Mouse (Mus musculus): ENCODE results near the gene Mta1. TPM values are rescaled to one million over a fixed set of nuclear protein-coding genes. Genes with fewer than 3 reads are reported as not detected.
A peak's percentile ranks its signal among the peaks of the same experiment; 100 is the strongest.

Gene Mta1
- polyA plus RNA-seq, 1 experiment from 2014 or later: 13.4 TPM

DNA sequence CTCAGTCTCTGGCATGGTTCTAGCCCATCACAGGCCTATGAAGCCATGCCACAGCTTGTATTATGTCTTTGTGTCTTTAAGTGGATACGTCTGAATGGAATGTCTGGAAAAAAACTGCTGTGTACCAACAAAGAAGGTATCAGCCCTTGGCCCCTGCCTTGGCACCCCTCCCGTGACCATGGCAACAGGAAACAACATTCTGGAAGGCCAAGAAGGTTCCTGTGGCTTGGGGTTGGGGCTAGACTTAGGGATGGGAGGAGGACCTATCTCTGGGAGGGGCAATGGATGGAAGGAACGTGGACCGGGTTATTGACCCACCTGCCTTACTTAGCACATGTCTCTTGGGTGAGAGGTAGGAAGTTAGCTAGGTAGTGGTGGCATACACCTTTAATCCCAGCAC, 51.3 kb downstream of the Mta1 start:
- no peak overlapping the region for H3K4me3 ChIP-seq (ENCODE audit: low read length)
- no peak overlapping the region for H3K27ac ChIP-seq (ENCODE audit: low read depth, low read length)
- no peak for ATAC-seq
- H3K9me3 ChIP-seq (ENCODE audit: control insufficient read depth, low read length): no peaks in the 10 kb centered on the region
- H3K27me3 ChIP-seq (replicated peaks; ENCODE audit: control insufficient read depth, insufficient read depth, low read length): peaks cover 19% of the 10 kb centered on the region
- 48% methylated on average over 4 of the region's 4 CpGs for WGBS
- H3K4me2 ChIP-seq (ENCODE audit: low read length): no peak overlapping the region
- H3K9ac ChIP-seq (ENCODE audit: low read depth, low read length): no peak overlapping the region
- peaks cover 18% of the 10 kb centered on the region for H3K4me1 ChIP-seq (ENCODE audit: control insufficient read depth, insufficient read depth, low read depth, low read length)
- H3K36me3 ChIP-seq (ENCODE audit: control insufficient read depth, insufficient read depth, low read length): no peaks in the 10 kb centered on the region; the same call in 1 of the 2 replicates

DNA sequence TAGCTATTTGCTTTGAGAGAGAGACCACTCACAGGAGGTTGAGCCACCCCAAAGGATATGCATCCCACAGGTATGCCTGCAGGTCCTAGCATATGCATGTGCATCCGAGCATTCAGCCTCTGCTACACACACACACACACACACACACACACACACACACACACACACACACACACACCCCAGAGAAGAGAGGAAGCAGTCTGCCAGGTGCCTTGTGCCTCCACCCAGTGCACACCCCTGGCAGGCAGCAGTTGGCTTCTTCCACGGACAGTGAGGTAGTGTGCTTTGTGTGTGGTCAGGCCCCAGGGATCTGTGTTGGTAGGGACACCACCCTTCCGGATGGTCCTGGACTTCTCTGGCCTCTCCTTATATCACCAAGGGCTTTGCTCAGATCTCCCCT, 51.8 kb downstream of the Mta1 start:
- Histone ChIP-seq H3K4me1 (ENCODE audit: control insufficient read depth, insufficient read depth, low read depth, low read length) (peaks cover 19% of the 10 kb centered on the region), H3K4me3 (ENCODE audit: low read length) (no peak overlapping the region), H3K4me2 (ENCODE audit: low read length) (no peak overlapping the region), H3K9me3 (ENCODE audit: control insufficient read depth, low read length) (no peaks in the 10 kb centered on the region), H3K27ac (ENCODE audit: low read depth, low read length) (no peak overlapping the region), H3K27me3 (replicated peaks; ENCODE audit: control insufficient read depth, insufficient read depth, low read length) (peaks cover 19% of the 10 kb centered on the region), H3K9ac (ENCODE audit: low read depth, low read length) (no peak overlapping the region), H3K36me3 (ENCODE audit: control insufficient read depth, insufficient read depth, low read length) (no peaks in the 10 kb centered on the region; the same call in 1 of the 2 replicates)
- no peak for ATAC-seq
- WGBS: 83% methylated on average over 2 of the region's 3 CpGs

GRCm38 (mm10) chr12:113150591-113150990, 52.5 kb downstream of the Mta1 start:
- H3K27ac ChIP-seq (ENCODE audit: low read depth, low read length): no peak overlapping the region
- 90% methylated on average over 4 of the region's 4 CpGs for WGBS

DNA sequence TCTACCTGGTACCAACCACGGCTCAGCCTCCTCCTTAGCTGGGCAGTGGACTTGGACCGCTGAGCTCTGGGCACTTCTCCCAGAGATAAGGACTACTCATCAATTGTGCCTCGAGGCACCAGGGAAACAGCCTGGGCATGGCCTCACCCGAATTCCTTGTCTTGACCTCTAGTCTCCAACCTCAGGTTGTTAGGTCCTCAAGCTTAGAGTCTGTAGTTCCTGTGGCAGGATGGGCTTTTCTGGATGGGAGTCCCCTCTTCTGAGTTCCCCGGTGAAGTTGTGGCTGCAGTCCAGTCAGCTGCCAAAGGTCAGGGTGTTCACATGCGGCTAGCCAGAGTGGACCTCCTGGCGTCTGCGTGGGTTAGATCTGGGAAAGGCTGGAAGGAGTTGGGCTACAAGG, 53.0 kb downstream of the Mta1 start:
- Histone ChIP-seq H3K4me1 (ENCODE audit: control insufficient read depth, insufficient read depth, low read depth, low read length) (peaks cover 26% of the 10 kb centered on the region), H3K9ac (ENCODE audit: low read depth, low read length) (no peak overlapping the region), H3K36me3 (ENCODE audit: control insufficient read depth, insufficient read depth, low read length) (no peaks in the 10 kb centered on the region), H3K27ac (ENCODE audit: low read depth, low read length) (no peak overlapping the region), H3K9me3 (ENCODE audit: control insufficient read depth, low read length) (no peaks in the 10 kb centered on the region), H3K4me2 (ENCODE audit: low read length) (no peak overlapping the region), H3K4me3 (ENCODE audit: low read length) (no peak overlapping the region), H3K27me3 (replicated peaks; ENCODE audit: control insufficient read depth, insufficient read depth, low read length) (peaks cover 19% of the 10 kb centered on the region)
- ATAC-seq: no peak
- WGBS: 68% methylated on average over 8 of the region's 8 CpGs

More at GRCm38 (mm10) chr12:113150591-113150990, 52.5 kb downstream of the Mta1 start:
- peaks cover 19% of the 10 kb centered on the region for H3K27me3 ChIP-seq (replicated peaks; ENCODE audit: control insufficient read depth, insufficient read depth, low read length)
- H3K36me3 ChIP-seq (ENCODE audit: control insufficient read depth, insufficient read depth, low read length): no peaks in the 10 kb centered on the region
- H3K4me3 ChIP-seq (ENCODE audit: low read length): no peak overlapping the region
- no peak overlapping the region for H3K9ac ChIP-seq (ENCODE audit: low read depth, low read length)
- H3K4me2 ChIP-seq (ENCODE audit: low read length): no peak overlapping the region
- no peaks in the 10 kb centered on the region for H3K9me3 ChIP-seq (ENCODE audit: control insufficient read depth, low read length)
- peaks cover 26% of the 10 kb centered on the region for H3K4me1 ChIP-seq (ENCODE audit: control insufficient read depth, insufficient read depth, low read depth, low read length)
- ATAC-seq: no peak

- Histone ChIP-seq H3K36me3 (ENCODE audit: control insufficient read depth, insufficient read depth, low read length) (no peaks in the 10 kb centered on the region), H3K4me2 (ENCODE audit: low read length) (peak overlapping the region; percentile 57), H3K9ac (ENCODE audit: low read depth, low read length) (peak overlapping the region; percentile 41), H3K27ac (ENCODE audit: low read depth, low read length) (no peak overlapping the region), H3K4me3 (ENCODE audit: low read length) (peak overlapping the region; percentile 40), H3K9me3 (ENCODE audit: control insufficient read depth, low read length) (no peaks in the 10 kb centered on the region), H3K27me3 (replicated peaks; ENCODE audit: control insufficient read depth, insufficient read depth, low read length) (peaks cover 19% of the 10 kb centered on the region), H3K4me1 (ENCODE audit: control insufficient read depth, insufficient read depth, low read depth, low read length) (peaks cover 23% of the 10 kb centered on the region)
- no peak for ATAC-seq
- WGBS: under 1% methylated on average over 34 of the region's 36 CpGs
Measured at GRCm38 (mm10) chr12:113151661-113152271, 53.7 kb downstream of the Mta1 start.

DNA sequence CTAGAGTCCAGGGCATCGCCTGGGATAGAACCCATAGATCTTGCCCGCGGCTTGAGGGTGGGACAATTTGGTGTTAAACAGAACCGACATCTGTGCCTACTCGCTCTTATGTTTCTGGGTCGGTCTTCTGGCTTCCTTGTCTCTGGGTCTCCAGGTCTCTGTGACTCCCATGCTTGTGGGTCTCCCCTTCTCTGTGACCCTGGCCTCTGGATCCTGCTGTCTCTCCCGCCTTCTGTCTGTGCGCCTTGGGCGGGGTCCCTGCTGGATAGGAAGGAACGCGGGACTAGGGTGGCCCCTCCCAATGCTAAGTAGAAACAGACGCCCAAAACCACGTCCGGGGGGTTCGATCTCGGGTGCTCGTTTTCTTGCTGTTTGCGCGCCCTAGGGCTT, 54.2 kb downstream of the Mta1 start:
- ATAC-seq: no peak
- H3K36me3 ChIP-seq (ENCODE audit: control insufficient read depth, insufficient read depth, low read length): no peaks in the 10 kb centered on the region
- H3K4me3 ChIP-seq (ENCODE audit: low read length): peak overlapping the region; percentile 40
- H3K9me3 ChIP-seq (ENCODE audit: control insufficient read depth, low read length): no peaks in the 10 kb centered on the region
- WGBS: 32% methylated on average over 19 of the region's 19 CpGs
- peak overlapping the region; percentile 41 for H3K9ac ChIP-seq (ENCODE audit: low read depth, low read length)
- H3K4me2 ChIP-seq (ENCODE audit: low read length): peak overlapping the region; percentile 57
- peaks cover 19% of the 10 kb centered on the region for H3K27me3 ChIP-seq (replicated peaks; ENCODE audit: control insufficient read depth, insufficient read depth, low read length)
- peaks cover 27% of the 10 kb centered on the region for H3K4me1 ChIP-seq (ENCODE audit: control insufficient read depth, insufficient read depth, low read depth, low read length)
- no peak overlapping the region for H3K27ac ChIP-seq (ENCODE audit: low read depth, low read length)

DNA sequence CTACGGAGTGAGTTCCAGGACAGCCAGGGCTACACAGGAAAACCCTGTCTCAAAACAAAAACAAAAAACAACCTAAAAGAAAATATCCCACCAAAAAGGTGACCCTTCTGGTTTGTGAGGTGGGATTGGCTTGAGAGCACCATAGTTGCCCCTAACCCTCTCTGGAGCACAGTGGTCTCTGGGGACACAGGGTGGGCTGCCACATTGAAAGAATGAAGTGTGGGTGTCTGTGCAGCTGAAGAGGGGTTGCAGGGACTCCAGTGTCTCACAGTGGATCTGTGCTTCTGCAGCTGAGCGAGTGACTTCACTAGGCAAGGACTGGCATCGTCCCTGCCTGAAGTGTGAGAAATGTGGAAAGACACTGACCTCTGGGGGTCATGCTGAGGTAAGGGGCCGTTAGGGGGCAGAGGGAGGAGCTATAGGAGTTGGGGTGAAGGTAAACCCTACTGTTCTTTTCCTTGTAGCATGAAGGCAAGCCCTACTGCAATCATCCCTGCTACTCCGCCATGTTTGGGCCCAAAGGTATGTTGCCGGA, 55.0 kb downstream of the Mta1 start:
- H3K36me3 ChIP-seq (ENCODE audit: control insufficient read depth, insufficient read depth, low read length): no peaks in the 10 kb centered on the region
- H3K27ac ChIP-seq (ENCODE audit: low read depth, low read length): no peak overlapping the region
- no peaks in the 10 kb centered on the region for H3K9me3 ChIP-seq (ENCODE audit: control insufficient read depth, low read length)
- H3K4me3 ChIP-seq (ENCODE audit: low read length): no peak overlapping the region
- no peak overlapping the region for H3K4me2 ChIP-seq (ENCODE audit: low read length)
- no peak overlapping the region for H3K9ac ChIP-seq (ENCODE audit: low read depth, low read length)
- H3K4me1 ChIP-seq (ENCODE audit: control insufficient read depth, insufficient read depth, low read depth, low read length): peaks cover 25% of the 10 kb centered on the region
- H3K27me3 ChIP-seq (replicated peaks; ENCODE audit: control insufficient read depth, insufficient read depth, low read length): peaks cover 19% of the 10 kb centered on the region
- WGBS: 84% methylated on average over 6 of the region's 6 CpGs
- no peak for ATAC-seq

DNA sequence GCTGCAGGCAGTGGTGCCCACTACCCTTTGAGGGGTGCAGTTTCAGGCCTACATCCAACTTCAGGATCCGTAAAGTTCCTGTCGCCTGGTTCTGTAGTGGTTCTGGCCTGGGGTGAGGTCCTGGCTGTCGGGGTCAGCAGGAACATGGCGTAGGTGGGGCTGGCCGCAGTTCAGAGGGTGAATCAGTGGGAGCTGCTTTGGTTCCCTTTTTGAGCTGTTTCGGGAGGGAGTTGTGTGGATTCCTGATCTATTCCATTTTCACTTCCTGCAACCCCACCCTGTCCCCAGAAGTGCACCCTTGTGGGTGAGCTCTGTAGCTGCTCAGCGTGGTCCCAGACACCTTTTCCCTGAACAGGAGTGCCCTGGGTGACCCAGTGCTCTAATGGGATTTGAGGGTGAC, 55.9 kb downstream of the Mta1 start:
- Histone ChIP-seq H3K36me3 (ENCODE audit: control insufficient read depth, insufficient read depth, low read length) (no peaks in the 10 kb centered on the region), H3K27me3 (replicated peaks; ENCODE audit: control insufficient read depth, insufficient read depth, low read length) (peaks cover 19% of the 10 kb centered on the region), H3K4me3 (ENCODE audit: low read length) (no peak overlapping the region), H3K9ac (ENCODE audit: low read depth, low read length) (no peak overlapping the region), H3K27ac (ENCODE audit: low read depth, low read length) (no peak overlapping the region), H3K9me3 (ENCODE audit: control insufficient read depth, low read length) (no peaks in the 10 kb centered on the region), H3K4me1 (ENCODE audit: control insufficient read depth, insufficient read depth, low read depth, low read length) (peaks cover 24% of the 10 kb centered on the region), H3K4me2 (ENCODE audit: low read length) (no peak overlapping the region)
- no peak for ATAC-seq
- WGBS: 93% methylated on average over 7 of the region's 7 CpGs

DNA sequence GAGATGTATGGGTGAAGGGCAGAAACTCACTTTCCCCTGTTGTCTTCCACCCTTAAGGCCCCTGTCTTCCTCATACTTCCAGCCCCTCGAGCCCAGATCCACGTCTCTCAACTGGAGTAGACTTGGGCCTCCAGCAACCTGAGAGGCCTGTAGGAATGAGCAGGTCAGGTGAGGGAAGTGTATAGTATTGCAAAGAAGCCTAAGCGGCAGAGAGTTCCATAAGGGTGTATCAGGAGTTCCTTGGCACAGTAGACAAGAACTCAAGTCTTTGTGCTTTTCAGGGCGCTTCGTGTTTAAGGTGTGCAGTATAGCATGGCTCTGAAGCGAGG, 56.6 kb downstream of the Mta1 start:
- Histone ChIP-seq H3K36me3 (ENCODE audit: control insufficient read depth, insufficient read depth, low read length) (no peaks in the 10 kb centered on the region), H3K4me1 (ENCODE audit: control insufficient read depth, insufficient read depth, low read depth, low read length) (peaks cover 23% of the 10 kb centered on the region), H3K9ac (ENCODE audit: low read depth, low read length) (no peak overlapping the region), H3K9me3 (ENCODE audit: control insufficient read depth, low read length) (no peaks in the 10 kb centered on the region), H3K27me3 (replicated peaks; ENCODE audit: control insufficient read depth, insufficient read depth, low read length) (peaks cover 19% of the 10 kb centered on the region), H3K27ac (ENCODE audit: low read depth, low read length) (no peak overlapping the region), H3K4me2 (ENCODE audit: low read length) (peak overlapping the region; percentile 65), H3K4me3 (ENCODE audit: low read length) (no peak overlapping the region)
- no peak for ATAC-seq
- WGBS: 83% methylated on average over 6 of the region's 6 CpGs
